Mouse (Mus musculus) adrenal gland, adult 10 weeks (tissue): ENCODE results near the gene Tmem115. TPM values are rescaled to one million over a fixed set of nuclear protein-coding genes. Genes with fewer than 3 reads are reported as not detected.

ENCODE experiments used
- polyA plus RNA-seq: library from polyadenylated mRNA; stranded (reverse); fragments of 350-450 nt; fragmentation: Illumina TruSeq; extraction: RNeasy Lipid Tissue Mini Kit (QIAGEN cat#74804); gene quantifications from one replicate; pipeline ENCODE4 v1.2.3, GENCODE M21; 2014; ENCODE audit warnings: low read depth, low replicate concordance

Gene Tmem115
- 0.23 TPM for polyA plus RNA-seq

GRCm38 (mm10) chr9:107533791-107534407, at the start of gene Tmem115:
Gene Tmem115 (plus strand): TSS chr9:107533945.

DNA sequence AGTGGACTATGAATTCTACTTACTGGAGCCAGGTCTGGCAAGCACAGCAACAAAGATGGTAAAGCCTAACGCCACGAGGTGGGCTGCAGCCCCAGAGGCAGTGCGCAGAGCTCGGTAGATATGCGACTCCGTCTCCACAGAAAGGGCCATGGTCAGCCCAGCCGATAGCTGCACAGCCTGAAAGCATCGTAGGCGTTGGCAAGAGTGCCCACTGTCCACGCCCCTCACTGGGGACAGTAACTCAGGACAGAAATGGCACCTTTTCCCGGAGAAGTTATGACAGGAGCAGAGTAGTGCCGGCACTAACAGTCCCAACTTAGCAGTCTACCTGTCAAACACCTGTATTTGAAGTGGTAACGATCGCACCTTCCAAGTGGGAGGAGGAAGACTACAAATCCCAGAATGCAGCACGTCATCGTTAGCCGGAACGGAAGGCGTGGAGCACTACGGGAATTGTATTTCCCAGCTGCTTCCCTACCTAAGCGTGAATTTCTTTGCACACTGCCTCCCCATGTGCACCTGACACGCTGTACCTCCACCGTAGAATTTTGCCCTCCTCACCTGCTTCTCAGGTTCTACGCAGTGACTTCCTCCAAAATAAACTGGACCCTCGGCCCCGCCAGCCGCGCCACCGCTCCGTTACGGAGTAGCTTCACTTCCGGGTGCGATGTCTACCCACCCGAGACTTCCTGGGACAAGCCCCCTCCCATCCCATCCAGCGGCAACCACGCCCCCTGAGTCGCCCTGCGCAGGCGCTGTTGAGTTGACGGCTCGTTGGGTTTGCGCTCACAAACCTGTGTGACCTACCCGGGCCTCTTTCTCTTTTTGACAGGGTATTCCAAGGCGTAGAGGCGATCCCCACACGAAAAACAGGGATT, 8.0 kb downstream of the Tmem115 start, which contains the start of the genes Cyb561d2 and Nprl2:
Cyb561d2 (minus strand) TSS at position 720 of the 878 bp plus-strand sequence.
Nprl2 (plus strand) TSS at position 753 of the 878 bp plus-strand sequence.

GRCm38 (mm10) chr9:107547026-107547425, 13.3 kb downstream of the Tmem115 start, which contains the start of gene Zmynd10:
Gene Zmynd10 (plus strand): TSS chr9:107547298.

GRCm38 (mm10) chr9:107551117-107551889, 17.6 kb downstream of the Tmem115 start, which contains the start of gene Rassf1:
Gene Rassf1 (plus strand): TSS chr9:107551555.

DNA sequence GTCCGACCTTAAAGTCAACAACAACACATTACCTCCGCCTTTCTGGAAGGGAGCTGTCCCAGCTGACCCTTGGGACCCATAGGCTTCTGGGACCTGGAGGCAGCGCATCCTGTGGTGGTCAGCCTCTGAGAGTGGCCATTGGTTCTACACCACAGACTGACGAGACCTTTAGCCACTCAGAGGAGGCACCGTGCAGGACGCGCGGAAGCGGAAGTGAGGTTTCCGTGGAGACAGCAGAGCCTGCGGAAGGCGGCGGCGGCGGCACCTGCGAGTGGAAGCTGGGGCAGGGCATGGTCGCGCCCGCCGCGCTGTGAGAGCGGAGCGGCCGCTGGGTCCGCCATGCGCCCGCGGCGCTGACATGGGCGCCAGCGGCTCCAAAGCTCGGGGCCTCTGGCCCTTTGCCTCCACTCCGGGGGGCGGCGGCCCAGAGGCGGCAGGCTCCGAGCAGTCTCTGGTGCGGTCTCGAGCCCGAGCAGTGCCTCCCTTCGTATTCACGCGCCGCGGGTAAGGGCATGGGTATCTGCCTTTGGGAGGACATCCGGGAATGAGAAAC, 29.4 kb downstream of the Tmem115 start, which contains the start of gene Tusc2:
Tusc2 (plus strand) TSS at position 227 of the 553 bp plus-strand sequence.

DNA sequence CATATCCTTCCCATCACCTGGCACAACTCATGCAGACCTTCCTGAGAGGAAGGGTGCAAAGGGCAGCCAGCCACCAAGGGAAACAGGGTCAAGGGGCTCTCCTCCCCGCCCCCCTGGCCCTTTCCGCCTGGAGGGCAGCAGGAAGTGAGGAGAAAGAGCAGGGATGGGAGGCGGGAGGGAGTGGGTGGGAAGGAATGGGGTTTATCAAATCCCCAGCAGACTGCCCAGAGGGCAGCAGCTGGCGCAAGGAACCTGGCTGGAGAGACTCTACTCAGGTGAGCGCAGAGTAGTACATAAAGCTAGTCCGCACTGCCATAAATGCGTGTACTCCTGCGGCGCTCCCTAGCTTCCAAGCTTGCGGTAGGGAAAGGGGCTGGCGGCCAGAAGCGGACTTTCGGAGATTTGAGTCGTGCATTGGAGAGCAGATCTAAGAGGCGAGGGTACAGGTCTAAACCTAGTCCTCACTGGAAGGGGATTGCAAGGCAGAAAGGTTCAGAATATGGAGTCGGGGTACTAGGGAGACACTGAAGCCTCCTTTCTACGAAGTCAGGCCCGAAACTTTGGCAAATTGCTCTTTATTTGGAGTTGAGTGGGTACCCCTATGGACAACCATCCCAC, 34.1 kb downstream of the Tmem115 start, which contains the start of gene Hyal2:
Hyal2 (plus strand) TSS at position 244 of the 618 bp plus-strand sequence.

DNA sequence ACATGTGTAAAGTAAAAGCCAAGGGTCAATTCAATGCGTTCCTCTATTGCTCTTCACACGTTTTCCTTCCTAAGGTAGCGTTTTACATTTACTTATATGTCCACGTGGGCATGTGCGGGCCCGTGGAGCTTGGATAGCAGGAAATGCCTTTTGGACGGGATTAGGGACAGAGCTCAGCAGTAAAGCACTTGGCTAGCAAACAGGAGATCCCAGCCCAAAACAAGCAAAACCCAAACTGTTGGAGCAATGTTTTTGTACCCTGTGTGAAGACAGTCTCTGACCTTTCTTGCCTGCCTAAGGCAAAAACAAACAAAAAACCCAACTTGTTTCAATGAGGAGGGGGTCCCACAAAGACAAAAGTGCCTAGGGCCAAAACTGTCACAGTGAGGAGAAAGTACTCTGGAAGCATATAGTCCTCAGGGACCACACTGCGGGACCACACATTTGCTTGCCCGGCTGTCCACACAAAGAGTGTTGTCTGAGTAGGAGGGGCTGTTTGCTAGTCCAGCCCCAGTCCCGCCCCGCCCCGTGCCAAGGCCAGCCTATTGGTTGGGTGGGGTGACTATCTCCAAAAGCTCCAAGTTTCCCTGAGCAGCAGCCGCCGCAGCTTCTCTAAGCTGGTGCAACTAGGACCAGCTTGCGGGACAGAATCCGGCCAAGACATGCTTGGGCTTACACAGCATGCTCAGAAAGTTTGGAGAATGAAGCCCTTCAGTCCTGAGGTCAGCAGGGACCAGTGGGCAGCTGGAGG, 42.8 kb downstream of the Tmem115 start, which contains the start of gene Hyal1:
Hyal1 (plus strand) TSS at position 571 of the 751 bp plus-strand sequence.

DNA sequence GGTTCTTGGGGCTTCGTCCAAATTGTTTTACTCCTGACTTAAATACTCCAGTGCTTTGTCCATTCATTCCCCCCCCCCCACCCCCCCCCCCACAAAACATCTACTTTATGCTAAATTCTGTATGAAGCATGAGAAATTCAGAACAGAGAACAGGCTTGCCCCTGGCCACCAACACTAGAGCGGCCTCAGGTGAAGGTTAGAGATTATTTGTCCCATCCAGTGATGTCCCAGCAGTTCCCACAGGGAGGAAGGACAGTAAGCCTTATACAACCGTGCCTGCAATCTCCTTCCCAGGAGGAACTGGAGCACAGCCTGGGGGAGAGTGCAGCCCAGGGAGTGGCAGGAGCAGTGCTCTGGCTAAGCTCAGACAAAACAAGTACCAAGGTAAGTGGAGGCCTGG, 44.8 kb downstream of the Tmem115 start, which contains the start of gene Naa80:
Naa80 (plus strand) TSS at position 301 of the 400 bp plus-strand sequence.

DNA sequence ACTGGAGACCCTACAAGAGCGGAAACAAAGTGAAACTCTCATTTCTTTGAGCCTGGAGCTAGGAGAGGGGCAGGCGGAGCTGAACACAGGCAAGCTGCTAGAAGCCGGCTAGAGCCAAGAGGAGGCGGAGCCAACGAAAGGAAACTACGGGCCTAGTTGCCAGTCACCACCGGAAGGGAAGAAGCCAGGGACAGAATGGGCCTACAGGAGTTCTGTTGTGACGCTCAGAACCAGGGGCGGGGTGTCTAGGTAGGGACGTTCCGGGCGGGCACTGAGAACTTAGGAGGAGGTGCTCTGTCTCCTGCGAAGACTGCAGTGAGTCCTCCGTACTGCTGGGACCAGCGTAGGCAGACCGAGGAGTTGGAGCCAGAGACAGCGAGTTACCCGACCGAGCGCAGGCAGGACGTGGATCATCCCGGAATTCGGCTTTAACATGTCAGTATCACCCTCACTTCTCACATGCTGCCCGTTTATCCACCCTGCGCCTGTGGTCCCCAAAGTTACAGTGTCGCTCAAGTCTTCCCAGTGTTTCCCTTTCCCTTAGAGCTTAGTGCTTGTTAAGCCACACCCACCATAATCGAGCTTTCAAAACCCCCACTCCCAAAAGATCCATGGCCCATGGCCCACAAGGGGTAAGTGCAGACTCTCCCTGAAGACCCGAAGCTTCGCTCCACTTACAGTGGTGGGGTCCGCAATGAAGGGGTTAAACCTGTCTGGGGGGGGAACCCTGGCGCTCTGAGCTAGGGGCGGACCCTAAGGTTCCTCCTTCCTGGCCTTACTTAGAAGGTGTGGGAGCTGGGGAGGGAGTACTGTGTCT, 47.0 kb downstream of the Tmem115 start, which contains the start of gene Hyal3:
Hyal3 (plus strand) TSS at position 318 of the 817 bp plus-strand sequence.

DNA sequence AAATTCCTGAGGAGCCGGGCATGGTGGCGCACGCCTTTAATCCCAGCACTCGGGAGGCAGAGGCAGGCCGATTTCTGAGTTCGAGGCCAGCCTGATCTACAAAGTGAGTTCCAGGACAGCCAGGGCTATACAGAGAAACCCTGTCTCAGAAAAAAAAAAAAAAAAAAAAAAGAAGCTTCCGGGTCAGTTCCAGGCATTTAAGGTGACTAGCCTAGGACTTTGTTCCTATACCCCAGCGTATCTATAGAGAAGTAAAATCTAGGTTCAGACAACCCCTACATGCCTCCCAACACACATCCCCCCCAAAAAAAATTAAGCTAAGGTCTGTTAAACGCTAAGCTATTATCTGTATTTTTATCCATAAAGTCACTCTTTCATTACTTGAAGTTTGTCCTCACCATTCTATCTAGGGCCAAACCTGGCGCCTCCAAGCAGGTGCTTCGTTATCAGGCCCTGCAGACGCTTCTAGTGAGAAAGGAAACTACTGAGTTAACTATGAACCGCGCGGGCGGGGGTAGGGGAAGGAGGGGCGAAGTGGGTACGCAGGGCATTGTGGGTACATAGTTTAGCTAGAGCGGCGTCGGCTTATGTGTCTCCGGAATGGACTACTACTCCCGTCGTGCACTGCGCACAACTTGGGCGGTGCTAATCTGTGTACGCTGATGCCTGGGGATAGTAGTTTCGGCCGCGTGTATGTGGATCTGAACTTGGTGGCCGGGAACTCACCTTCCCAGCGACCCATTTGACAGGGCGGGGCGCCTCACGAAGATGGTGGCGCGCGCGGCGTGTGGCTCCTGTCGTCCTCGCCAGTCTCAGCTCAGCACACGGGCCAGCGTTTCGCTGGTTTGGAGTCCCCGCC, 53.5 kb downstream of the Tmem115 start, which contains the start of gene Ifrd2:
Ifrd2 (plus strand) TSS at position 669 of the 859 bp plus-strand sequence.

Other genes starting within 250 kb of the Tmem115 start
- 6.9 TPM for gene Mapkapk3, start 244.1 kb upstream of the Tmem115 start, polyA plus RNA-seq
- gene Cish, start 237.9 kb upstream of the Tmem115 start, polyA plus RNA-seq, result 0.58 TPM
- gene Hemk1, start 195.6 kb upstream of the Tmem115 start, polyA plus RNA-seq, result 2.3 TPM
- not detected for gene 6430571L13Rik, start 193.3 kb upstream of the Tmem115 start, polyA plus RNA-seq
- gene Cacna2d2, start 134.3 kb upstream of the Tmem115 start, polyA plus RNA-seq, result 0.76 TPM
- 4.6 TPM for gene Cyb561d2, start 8.2 kb downstream of the Tmem115 start, polyA plus RNA-seq
- gene Nprl2, start 8.3 kb downstream of the Tmem115 start, polyA plus RNA-seq, result 1.8 TPM
- gene Zmynd10, start 13.4 kb downstream of the Tmem115 start, polyA plus RNA-seq, result not detected
- 8.9 TPM for gene Rassf1, start 17.6 kb downstream of the Tmem115 start, polyA plus RNA-seq
- gene Tusc2, start 29.3 kb downstream of the Tmem115 start, polyA plus RNA-seq, result 30.0 TPM
- gene Hyal2, start 34.0 kb downstream of the Tmem115 start, polyA plus RNA-seq, result 0.76 TPM
- gene Hyal1, start 43.0 kb downstream of the Tmem115 start, polyA plus RNA-seq, result 3.5 TPM
- 2.7 TPM for gene Naa80, start 44.9 kb downstream of the Tmem115 start, polyA plus RNA-seq
- gene Hyal3, start 46.9 kb downstream of the Tmem115 start, polyA plus RNA-seq, result not detected
- 21.9 TPM for gene Ifrd2, start 53.7 kb downstream of the Tmem115 start, polyA plus RNA-seq
- 0.70 TPM for gene Sema3b, start 75.3 kb downstream of the Tmem115 start, polyA plus RNA-seq
- gene Gnai2, start 101.4 kb downstream of the Tmem115 start, polyA plus RNA-seq, result 34.5 TPM
- gene Slc38a3, start 135.6 kb downstream of the Tmem115 start, polyA plus RNA-seq, result not detected
- not detected for gene Gnat1, start 145.8 kb downstream of the Tmem115 start, polyA plus RNA-seq
- gene Sema3f, start 176.5 kb downstream of the Tmem115 start, polyA plus RNA-seq, result 0.87 TPM
- 169 TPM for gene Rbm5, start 237.1 kb downstream of the Tmem115 start, polyA plus RNA-seq